Comparison of ENCODE assay signal across 8 mouse cellular contexts in genomic region chr6:29526281-29527251, GRCm38 (mm10). TPM values are rescaled to one million over a fixed set of nuclear protein-coding genes. Genes with fewer than 3 reads are reported as not detected.
DNase-seq lines count a peak whose midpoint lies in the region; ATAC-seq lines count a peak whose summit lies in the region.

TSS of gene Irf5 (plus strand) at chr6:29526625.

- ATAC-seq in forebrain, embryonic 16.5 days: peak; percentile 63; the same call in 1 of the 2 replicates
- ATAC-seq in kidney, embryonic 16.5 days (ENCODE audit: low FRiP score, low TSS enrichment): peak; percentile 69
- peak; percentile 69 for ATAC-seq in midbrain, embryonic 12.5 days (ENCODE audit: low FRiP score, low read depth)

- H3K27me3 ChIP-seq in forebrain, embryonic 16.5 days (replicated peaks; ENCODE audit: control insufficient read depth, insufficient read depth, low read length): peaks cover 35% of the 10 kb centered on the region
- peaks cover 35% of the 10 kb centered on the region for H3K27me3 ChIP-seq in kidney, embryonic 16.5 days (ENCODE audit: insufficient read depth, low read length)
- peaks cover 83% of the 10 kb centered on the region for H3K27me3 ChIP-seq in midbrain, embryonic 12.5 days

- H3K36me3 ChIP-seq in forebrain, embryonic 16.5 days (ENCODE audit: control insufficient read depth, insufficient read depth): no peaks in the 10 kb centered on the region
- no peaks in the 10 kb centered on the region for H3K36me3 ChIP-seq in kidney, embryonic 16.5 days (ENCODE audit: insufficient read depth, low read length)
- H3K36me3 ChIP-seq in midbrain, embryonic 12.5 days: no peaks in the 10 kb centered on the region

- H3K27ac ChIP-seq in forebrain, embryonic 16.5 days (ENCODE audit: low read length): no peak within 1 kb of the TSS
- no peak within 1 kb of the TSS for H3K27ac ChIP-seq in kidney, embryonic 16.5 days (ENCODE audit: low read length)
- H3K27ac ChIP-seq in midbrain, embryonic 12.5 days (replicated peaks): no peak within 1 kb of the TSS

- H3K4me2 ChIP-seq in forebrain, embryonic 16.5 days (ENCODE audit: low read length): peak within 1 kb of the TSS; percentile 87
- H3K4me2 ChIP-seq in kidney, embryonic 16.5 days (replicated peaks; ENCODE audit: low read depth, low read length): peak within 1 kb of the TSS; percentile 99
- H3K4me2 ChIP-seq in midbrain, embryonic 12.5 days (replicated peaks): peak within 1 kb of the TSS; percentile 97

- peak; percentile 95 for DNase-seq in heart, adult 11 months
- DNase-seq in heart, adult 8-10 months (ENCODE audit: low spot score): no peak
- DNase-seq in Muller cell, postnatal 12 days (ENCODE audit: inconsistent ontology term): peak; percentile 48
- peak; percentile 52 for DNase-seq in thymus, postnatal 14 days
- no peak for DNase-seq in gastrocnemius, adult 18-20 months (ENCODE audit: low spot score)

- H3K9me3 ChIP-seq in forebrain, embryonic 16.5 days (ENCODE audit: control insufficient read depth, low read length): 0 out of 2 replicates have a peak, but pooled peaks cover 4% of the 10 kb centered on the region
- no peaks in the 10 kb centered on the region for H3K9me3 ChIP-seq in kidney, embryonic 16.5 days (ENCODE audit: low read length)
- peaks cover 3% of the 10 kb centered on the region; the same call in 1 of the 2 replicates for H3K9me3 ChIP-seq in midbrain, embryonic 12.5 days

- peak within 1 kb of the TSS; percentile 53 for H3K9ac ChIP-seq in forebrain, embryonic 16.5 days (replicated peaks; ENCODE audit: low read depth, low read length)
- H3K9ac ChIP-seq in kidney, embryonic 16.5 days (replicated peaks; ENCODE audit: low read length): peak within 1 kb of the TSS; percentile 75
- H3K9ac ChIP-seq in midbrain, embryonic 12.5 days (replicated peaks): peak within 1 kb of the TSS; percentile 47; the same call in 1 of the 2 replicates

- H3K4me1 ChIP-seq in forebrain, embryonic 16.5 days (replicated peaks; ENCODE audit: control insufficient read depth, insufficient read depth, low read length): peaks cover 17% of the 10 kb centered on the region
- peaks cover 38% of the 10 kb centered on the region for H3K4me1 ChIP-seq in kidney, embryonic 16.5 days (ENCODE audit: insufficient read depth, low read length)
- peaks cover 21% of the 10 kb centered on the region for H3K4me1 ChIP-seq in midbrain, embryonic 12.5 days

- peak within 1 kb of the TSS; percentile 51 for H3K4me3 ChIP-seq in forebrain, embryonic 16.5 days (replicated peaks; ENCODE audit: low read length)
- H3K4me3 ChIP-seq in kidney, embryonic 16.5 days (ENCODE audit: low read length): peak within 1 kb of the TSS; percentile 62
- H3K4me3 ChIP-seq in midbrain, embryonic 12.5 days: peak within 1 kb of the TSS; percentile 54

- WGBS in forebrain, embryonic 16.5 days: under 1% methylated on average over 78 of the region's 96 CpGs
- under 1% methylated on average over 66 of the region's 96 CpGs for WGBS in kidney, embryonic 16.5 days
- under 1% methylated on average over 87 of the region's 96 CpGs for WGBS in midbrain, embryonic 12.5 days

RNA-seq across cellular contexts. Expression of gene Irf5, which starts in this region (rescaled TPM):
- 1 to 10 TPM; 2.0 to 4.0 (median 2.4) TPM for total RNA-seq in heart, adult 8-10 months (2022)
- 1.5 and 2.2 TPM in 2 replicates for polyA plus RNA-seq in forebrain, embryonic 16.5 days (2015; fragmentation: Nextera tagmentation; extraction: Ambion mirVana)
- 6.0 and 8.0 TPM in 2 replicates for polyA plus RNA-seq in kidney, embryonic 16.5 days (2015; fragmentation: Nextera tagmentation; extraction: Ambion mirVana)
- polyA plus RNA-seq in midbrain, embryonic 12.5 days (2016; fragmentation: Nextera tagmentation; extraction: Ambion mirVana): 1.5 and 2.7 TPM in 2 replicates
- 1 to 10 TPM; 2.9 to 3.9 TPM for total RNA-seq in gastrocnemius, adult 18-20 months (2021)

Comparison
In these comparisons a context has a peak if more than half of its experiments do, and no peak if none do; other contexts are left out.
1. DNase-seq: peak in heart, adult 11 months (single experiment), Muller cell, postnatal 12 days (single experiment) and thymus, postnatal 14 days (single experiment); none in heart, adult 8-10 months (single experiment) and gastrocnemius, adult 18-20 months (single experiment).
2. Peak in every context shown above with its lines, with median percentiles within 50 percentile points of each other: ATAC-seq, H3K4me2 ChIP-seq, H3K4me3 ChIP-seq and H3K9ac ChIP-seq.